Mouse (Mus musculus) lung, adult 2 months (tissue): ENCODE data around the gene Fbln2.

Source experiments
- CTCF ChIP-seq: fragments of 200-500 bp; IDR thresholded peaks from 2 replicates; pipeline ENCODE4 v1.5.1; 2011; ENCODE audit warnings: mild to moderate bottlenecking, low read length, control low read depth; ENCODE audit not compliant: insufficient read depth
- POLR2A ChIP-seq: fragments of 200-500 bp; IDR thresholded peaks from 2 replicates; pipeline ENCODE4 v1.6.1; 2011; ENCODE audit warnings: low read depth, mild to moderate bottlenecking, control low read depth, low read length, borderline replicate concordance; ENCODE audit errors: extremely low read depth

GRCm38 (mm10) chr6:91311204-91311603 is 98.9 kb downstream of the Fbln2 start:
- TF ChIP-seq POLR2A (no peak), CTCF (no peak)
